Mouse (Mus musculus) midbrain, embryonic 11.5 days (tissue): ENCODE results near the gene Fbxw5. TPM values are rescaled to one million over a fixed set of nuclear protein-coding genes. Genes with fewer than 3 reads are reported as not detected.

Experiments
- ATAC-seq: fragments of 200-750 bp; cut with Nextera tagmentation; 2 replicates; pipeline ENCODE4 v1.8.0; 2017; ENCODE audit warnings: moderate TSS enrichment, moderate library complexity; ENCODE audit not compliant: low FRiP score
- DNase-seq: peaks from one replicate; pipeline ENCODE4 v3.0.0; 2015; ENCODE audit warnings: low spot score; ENCODE audit errors: missing footprints
- H3K27ac ChIP-seq: fragments of 300-500 bp; sonication (generic); 2 replicates; pipeline ENCODE4 v1.5.1; 2014; ENCODE audit warnings: low read depth, low read length
- H3K27me3 ChIP-seq: fragments of 300-500 bp; sonication (generic); 2 replicates; pipeline ENCODE4 v1.6.1; 2014; ENCODE audit warnings: mild to moderate bottlenecking, low read length, moderate library complexity, mixed read lengths; ENCODE audit not compliant: control insufficient read depth, insufficient read depth
- H3K36me3 ChIP-seq: fragments of 300-500 bp; sonication (generic); 2 replicates; pipeline ENCODE4 v1.6.1; 2014; ENCODE audit warnings: mild to moderate bottlenecking, low read length, moderate library complexity, mixed read lengths; ENCODE audit not compliant: control insufficient read depth, insufficient read depth
- H3K4me1 ChIP-seq: fragments of 300-500 bp; sonication (generic); 2 replicates; pipeline ENCODE4 v1.6.1; 2014; ENCODE audit warnings: low read length; ENCODE audit not compliant: control insufficient read depth, insufficient read depth
- H3K4me2 ChIP-seq: fragments of 300-500 bp; sonication (generic); 2 replicates; pipeline ENCODE4 v1.6.1; 2014; ENCODE audit warnings: mild to moderate bottlenecking, moderate library complexity
- H3K4me3 ChIP-seq: fragments of 300-500 bp; sonication (generic); 2 replicates; pipeline ENCODE4 v1.5.1; 2014; ENCODE audit warnings: low read depth, low read length
- H3K9ac ChIP-seq: fragments of 300-500 bp; sonication (generic); 2 replicates; pipeline ENCODE4 v1.6.1; 2014; ENCODE audit warnings: low read length
- H3K9me3 ChIP-seq: fragments of 300-500 bp; sonication (generic); 2 replicates; pipeline ENCODE4 v1.6.1; 2016; ENCODE audit warnings: low read length; ENCODE audit not compliant: control insufficient read depth
- WGBS: fragments of 180-500 bp; shearing (Covaris S2); extraction: QIAGEN DNeasy Blood & Tissue Kit; methylation state at CpG from one replicate; pipeline ENCODE4 v1.1.7; 2014; 5-methylcytosine and 5-hydroxymethylcytosine counted together
- polyA plus RNA-seq: library from polyadenylated mRNA; unstranded; fragments of >200 nt; fragmentation: Nextera tagmentation; extraction: Ambion mirVana; gene quantifications from 2 replicates; pipeline ENCODE4 v1.2.1, GENCODE M21; 2014

The Fbxw5 gene
- polyA plus RNA-seq, 1 experiment from 2014 or later, result 66.4 TPM

- under 1% methylated on average over 46 of the region's 48 CpGs for WGBS
- H3K36me3 ChIP-seq, result no peaks in the 10 kb centered on the region
- peak within 1 kb of the TSS; percentile 58 for H3K9ac ChIP-seq
- DNase-seq (peak; percentile 98), ATAC-seq (peak; percentile 89)
- H3K4me3 ChIP-seq, result peak within 1 kb of the TSS; percentile 51
- H3K4me1 ChIP-seq, result peaks cover 10% of the 10 kb centered on the region
- H3K4me2 ChIP-seq, result peak within 1 kb of the TSS; percentile 73
- H3K27me3 ChIP-seq, result no peaks in the 10 kb centered on the region
- H3K27ac ChIP-seq, result peak within 1 kb of the TSS; percentile 66
- H3K9me3 ChIP-seq, result no peaks in the 10 kb centered on the region
These were observed 39.8 kb upstream of the Fbxw5 start, which contains the start of gene Paxx for GRCm38 (mm10) chr2:25460551-25461309. Gene Paxx, minus strand, starts transcription at chr2:25461094.

- H3K9ac ChIP-seq, result peak overlapping the region; percentile 58
- H3K9me3 ChIP-seq, result no peaks in the 10 kb centered on the region
- peak overlapping the region; percentile 51 for H3K4me3 ChIP-seq
- H3K4me1 ChIP-seq, result peaks cover 14% of the 10 kb centered on the region
- peak overlapping the region; percentile 73 for H3K4me2 ChIP-seq
- peak overlapping the region; percentile 44; the same call in 1 of the 2 replicates for H3K27ac ChIP-seq
- 30% methylated on average over 3 of the region's 3 CpGs for WGBS
- no peaks in the 10 kb centered on the region for H3K36me3 ChIP-seq
- no peaks in the 10 kb centered on the region for H3K27me3 ChIP-seq
- DNase-seq (no peak), ATAC-seq (peak; percentile 8; the same call in 1 of the 2 replicates)
These were observed 39.1 kb upstream of the Fbxw5 start for GRCm38 (mm10) chr2:25461407-25461806.

DNA sequence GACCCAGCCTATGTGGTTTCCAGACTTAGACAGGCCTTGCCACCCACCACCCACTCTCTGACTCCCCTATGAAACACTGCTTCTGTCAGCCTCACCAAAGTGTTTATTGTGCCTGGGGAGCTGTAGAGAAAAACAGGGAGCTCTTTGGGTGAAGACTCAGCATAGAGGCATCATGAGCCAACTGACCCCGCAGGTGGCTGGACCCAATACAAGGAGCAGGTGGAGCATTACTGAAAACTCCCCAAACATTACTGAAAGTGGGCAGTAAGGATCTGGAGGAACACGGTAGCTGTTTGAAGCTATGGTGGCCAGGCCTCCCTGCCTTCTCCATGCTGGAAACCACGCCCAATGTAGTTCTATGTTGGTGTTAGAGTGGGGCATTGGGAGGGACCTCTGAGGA lies 36.9 kb upstream of the Fbxw5 start:
- Histone ChIP-seq H3K36me3 (no peaks in the 10 kb centered on the region), H3K27ac (no peak overlapping the region), H3K9ac (no peak overlapping the region), H3K4me1 (peaks cover 15% of the 10 kb centered on the region), H3K4me3 (no peak overlapping the region), H3K9me3 (no peaks in the 10 kb centered on the region), H3K27me3 (no peaks in the 10 kb centered on the region), H3K4me2 (no peak overlapping the region)
- DNase-seq (no peak), ATAC-seq (no peak)
- 77% methylated on average over 3 of the region's 3 CpGs for WGBS

DNA sequence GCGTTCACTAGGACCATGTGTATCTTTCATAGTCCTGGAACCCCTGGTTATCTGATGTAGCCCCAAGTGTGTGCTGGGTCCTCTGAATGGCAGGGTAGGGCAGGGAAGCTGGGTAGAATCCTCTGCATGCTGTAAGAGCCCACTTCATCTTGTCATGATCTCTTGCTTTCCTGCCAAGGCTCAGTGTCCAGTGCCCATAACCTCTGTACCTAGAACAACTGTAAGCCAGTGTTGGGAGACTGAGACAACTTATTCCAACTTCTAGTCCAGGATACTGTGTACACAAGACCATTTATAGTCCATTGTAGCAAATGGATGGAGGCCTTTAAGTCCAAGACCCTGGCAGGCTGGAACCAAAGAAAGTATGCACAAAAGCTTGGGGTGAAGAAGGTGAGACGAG lies 35.3 kb upstream of the Fbxw5 start:
- Histone ChIP-seq H3K27ac (no peak overlapping the region), H3K9me3 (no peaks in the 10 kb centered on the region), H3K4me3 (no peak overlapping the region), H3K36me3 (no peaks in the 10 kb centered on the region), H3K27me3 (no peaks in the 10 kb centered on the region), H3K4me1 (peaks cover 11% of the 10 kb centered on the region), H3K4me2 (no peak overlapping the region), H3K9ac (no peak overlapping the region)
- DNase-seq (peak; percentile 19), ATAC-seq (no peak)
- 94% methylated on average over 2 of the region's 2 CpGs for WGBS

DNA sequence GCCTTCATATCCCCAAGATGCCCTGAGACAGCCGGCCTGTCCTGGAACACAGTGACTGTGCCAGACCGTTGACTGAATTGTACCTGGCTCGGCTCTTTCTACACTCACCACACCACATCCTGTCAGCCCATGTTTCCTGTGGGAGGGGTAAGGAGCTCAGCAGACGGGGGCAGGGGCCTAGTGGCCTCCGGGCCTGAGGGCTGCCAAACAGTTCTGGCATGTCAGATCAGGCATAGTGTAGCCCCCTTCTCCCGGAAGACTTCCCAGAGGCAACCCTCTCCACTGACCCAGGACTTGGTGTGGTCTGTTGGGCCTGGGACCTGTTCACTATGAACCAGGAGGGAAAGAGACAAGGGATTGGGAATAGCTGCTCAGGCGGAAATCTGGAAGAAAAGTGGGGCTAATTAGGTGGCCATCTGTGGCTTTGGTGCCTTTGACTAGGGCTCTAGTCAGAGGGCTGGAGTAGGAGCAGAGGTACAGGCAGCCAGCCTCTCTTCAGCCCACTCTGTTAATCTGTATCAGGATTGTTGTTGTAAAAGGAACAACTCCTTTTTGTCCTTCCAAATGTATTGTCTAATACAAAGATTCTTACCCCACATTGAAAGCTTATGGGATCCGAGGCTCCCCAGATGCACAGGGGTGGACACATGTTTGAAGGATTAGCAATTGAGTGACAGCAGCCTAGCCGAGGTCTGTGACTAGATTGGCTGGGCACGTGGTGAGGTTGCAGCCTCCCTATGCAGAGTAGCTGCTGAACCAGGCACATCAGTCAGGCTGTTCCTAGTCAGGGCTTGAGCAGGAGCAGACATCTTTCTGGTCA lies 34.5 kb upstream of the Fbxw5 start:
- 41% methylated on average over 10 of the region's 10 CpGs for WGBS
- Histone ChIP-seq H3K9ac (no peak overlapping the region), H3K4me1 (peaks cover 9% of the 10 kb centered on the region; the same call in 1 of the 2 replicates), H3K36me3 (no peaks in the 10 kb centered on the region), H3K4me2 (no peak overlapping the region), H3K27me3 (no peaks in the 10 kb centered on the region), H3K27ac (peak overlapping the region; percentile 12; the same call in 1 of the 2 replicates), H3K9me3 (no peaks in the 10 kb centered on the region), H3K4me3 (no peak overlapping the region)
- DNase-seq (peak; percentile 88), ATAC-seq (peak; percentile 73)

- ATAC-seq (no peak), DNase-seq (peak; percentile 64)
- Histone ChIP-seq H3K27ac (no peak overlapping the region), H3K9me3 (no peaks in the 10 kb centered on the region), H3K9ac (no peak overlapping the region), H3K36me3 (no peaks in the 10 kb centered on the region), H3K4me1 (peaks cover 5% of the 10 kb centered on the region; the same call in 1 of the 2 replicates), H3K4me2 (no peak overlapping the region), H3K4me3 (no peak overlapping the region), H3K27me3 (no peaks in the 10 kb centered on the region)
- WGBS, result 71% methylated on average over 14 of the region's 14 CpGs
These were observed 32.8 kb upstream of the Fbxw5 start for GRCm38 (mm10) chr2:25467606-25468303.

DNA sequence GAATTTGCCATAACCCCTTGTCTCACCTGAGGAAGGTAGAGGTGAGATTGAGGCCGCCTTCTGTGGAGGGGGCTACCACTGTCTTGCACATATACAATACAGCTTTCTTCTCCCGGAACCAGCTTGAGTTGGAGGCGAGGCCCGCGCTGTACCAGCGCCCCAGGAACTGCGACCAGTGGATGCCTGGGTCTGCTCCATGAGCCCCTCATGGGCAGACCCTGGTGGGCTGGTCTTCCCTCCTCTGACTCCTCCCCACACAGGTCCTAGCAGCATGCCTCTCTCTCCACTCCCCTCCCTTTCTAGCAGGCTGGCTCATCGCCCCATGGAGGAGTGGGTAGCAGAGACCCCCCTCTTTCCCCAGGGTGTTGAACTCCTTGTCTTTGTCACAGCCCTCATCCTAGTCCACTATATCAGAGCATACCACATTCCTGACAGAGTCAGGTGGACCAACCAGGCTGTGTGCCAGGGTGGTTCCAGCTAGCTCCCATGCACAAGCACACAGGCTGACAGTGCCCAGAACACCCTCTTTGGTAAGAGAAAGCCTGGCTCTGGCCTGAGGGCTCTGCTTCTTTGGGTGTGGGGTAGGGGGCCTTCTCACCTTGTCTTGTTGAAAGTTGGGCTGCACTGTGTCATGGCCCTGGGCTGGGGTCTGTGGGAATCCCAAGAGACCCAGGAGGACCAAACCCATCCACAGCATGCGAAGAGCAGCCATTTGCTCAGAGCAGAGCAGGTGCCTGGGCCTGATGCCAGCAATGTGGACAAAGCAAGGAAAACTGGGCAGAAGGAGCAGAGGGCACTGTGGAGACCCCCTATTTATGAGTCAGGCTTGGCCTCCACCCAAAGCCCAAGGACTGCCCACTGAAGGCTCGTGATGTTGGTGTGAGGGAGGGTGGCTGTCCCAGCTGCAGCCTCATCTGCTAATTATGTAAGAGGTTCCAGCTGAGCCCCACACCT lies 31.3 kb upstream of the Fbxw5 start:
- H3K4me2 ChIP-seq, result no peak overlapping the region

GRCm38 (mm10) chr2:25469969-25470368 lies 30.6 kb upstream of the Fbxw5 start, which contains the start of gene Ptgds:
Gene Ptgds, minus strand, starts transcription at chr2:25470046.
- DNase-seq (no peak), ATAC-seq (no peak)
- WGBS, result 68% methylated on average over 6 of the region's 6 CpGs
- peaks cover 5% of the 10 kb centered on the region; the same call in 1 of the 2 replicates for H3K4me1 ChIP-seq
- no peak within 1 kb of the TSS for H3K9ac ChIP-seq
- H3K9me3 ChIP-seq, result no peaks in the 10 kb centered on the region
- no peaks in the 10 kb centered on the region for H3K27me3 ChIP-seq
- no peak within 1 kb of the TSS for H3K4me3 ChIP-seq
- H3K36me3 ChIP-seq, result no peaks in the 10 kb centered on the region
- H3K4me2 ChIP-seq, result no peak within 1 kb of the TSS
- no peak within 1 kb of the TSS for H3K27ac ChIP-seq

More for the DNA sequence above, 31.3 kb upstream of the Fbxw5 start:
- ATAC-seq, result no peak
- Histone ChIP-seq H3K4me3 (no peak overlapping the region), H3K4me1 (peaks cover 5% of the 10 kb centered on the region; the same call in 1 of the 2 replicates), H3K9ac (no peak overlapping the region), H3K36me3 (no peaks in the 10 kb centered on the region), H3K9me3 (no peaks in the 10 kb centered on the region), H3K27me3 (no peaks in the 10 kb centered on the region), H3K27ac (no peak overlapping the region)
- WGBS, result 80% methylated on average over 10 of the region's 10 CpGs
- DNase-seq, result no peak
